Mouse (Mus musculus): ENCODE measurements around the gene Napa. TPM values are rescaled to one million over a fixed set of nuclear protein-coding genes. Genes with fewer than 3 reads are reported as not detected.

The Napa gene
- polyA plus RNA-seq, 1 experiment = 161 TPM

DNA sequence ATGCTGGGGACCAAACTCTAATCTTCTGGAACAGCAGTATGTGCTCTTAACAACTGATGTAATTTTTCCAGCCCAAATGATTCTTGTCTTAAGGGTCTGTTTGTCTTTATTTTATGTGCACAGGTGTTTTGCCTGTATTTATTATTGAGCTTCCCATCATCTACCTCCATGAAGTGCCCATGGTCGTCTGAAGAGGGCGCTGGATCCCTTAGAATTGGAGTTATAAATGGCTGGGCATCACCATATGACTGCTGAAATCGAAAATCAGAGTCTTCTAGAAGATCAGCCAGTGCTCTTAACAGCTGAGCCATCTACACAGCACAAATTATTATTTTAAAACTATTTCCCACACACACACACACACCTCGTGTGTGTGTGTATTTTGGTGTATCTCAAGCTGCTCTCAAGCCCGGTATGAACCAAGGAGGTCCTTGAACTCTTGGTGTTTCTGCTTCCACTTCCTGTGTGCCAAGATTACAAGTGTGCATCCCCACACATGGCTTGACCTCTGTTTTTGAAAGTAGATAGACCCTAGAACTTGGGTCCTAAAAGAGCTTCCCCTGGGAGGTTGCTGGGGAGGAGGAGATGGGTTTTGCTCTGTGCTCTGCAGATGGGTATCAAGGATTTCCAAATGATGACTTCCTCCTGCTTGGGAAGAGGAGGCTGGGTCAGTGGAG is 41.7 kb upstream of the Napa start:
- peaks cover 4% of the 10 kb centered on the region for H3K9me3 ChIP-seq
- no peaks in the 10 kb centered on the region for H3K27me3 ChIP-seq (replicated peaks)
- peaks cover 53% of the 10 kb centered on the region for H3K4me1 ChIP-seq
- H3K36me3 ChIP-seq (replicated peaks; ENCODE audit: low read length) = no peaks in the 10 kb centered on the region
- no peak for TF ChIP-seq GATA1 (IDR thresholded peaks at IDR 0.05; ENCODE audit: borderline replicate concordance, low read length)
- no peak for TF ChIP-seq FLI1 (IDR thresholded peaks at IDR 0.05; ENCODE audit: low read length)
- H3K4me3 ChIP-seq (replicated peaks) = peak overlapping the region; percentile 36

DNA sequence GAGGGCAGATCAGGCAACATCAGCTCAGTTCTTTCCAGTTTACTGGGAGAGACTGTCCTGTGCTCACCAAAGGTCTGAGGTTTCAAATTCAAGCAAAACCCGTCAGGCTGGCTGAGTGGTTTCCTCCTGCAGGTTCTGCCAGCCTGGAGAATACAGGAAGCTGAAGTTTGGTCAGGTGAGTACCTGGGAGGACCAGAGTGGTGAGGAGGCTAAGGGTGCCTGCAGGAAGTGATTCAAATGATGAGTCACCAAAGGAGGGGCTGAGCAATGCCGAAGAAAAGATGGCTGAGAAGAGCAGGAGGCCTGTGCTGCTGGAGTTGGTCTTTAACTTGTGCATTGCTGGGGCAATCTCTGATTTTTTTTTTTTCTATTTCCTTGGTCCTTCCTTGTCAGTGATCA is 41.1 kb upstream of the Napa start:
- Histone ChIP-seq H3K4me3 (replicated peaks) (peak overlapping the region; percentile 36), H3K4me1 (peaks cover 50% of the 10 kb centered on the region)
- TF ChIP-seq GATA1 (IDR thresholded peaks at IDR 0.05; ENCODE audit: borderline replicate concordance, low read length) (no peak), FLI1 (IDR thresholded peaks at IDR 0.05; ENCODE audit: low read length) (no peak)

DNA sequence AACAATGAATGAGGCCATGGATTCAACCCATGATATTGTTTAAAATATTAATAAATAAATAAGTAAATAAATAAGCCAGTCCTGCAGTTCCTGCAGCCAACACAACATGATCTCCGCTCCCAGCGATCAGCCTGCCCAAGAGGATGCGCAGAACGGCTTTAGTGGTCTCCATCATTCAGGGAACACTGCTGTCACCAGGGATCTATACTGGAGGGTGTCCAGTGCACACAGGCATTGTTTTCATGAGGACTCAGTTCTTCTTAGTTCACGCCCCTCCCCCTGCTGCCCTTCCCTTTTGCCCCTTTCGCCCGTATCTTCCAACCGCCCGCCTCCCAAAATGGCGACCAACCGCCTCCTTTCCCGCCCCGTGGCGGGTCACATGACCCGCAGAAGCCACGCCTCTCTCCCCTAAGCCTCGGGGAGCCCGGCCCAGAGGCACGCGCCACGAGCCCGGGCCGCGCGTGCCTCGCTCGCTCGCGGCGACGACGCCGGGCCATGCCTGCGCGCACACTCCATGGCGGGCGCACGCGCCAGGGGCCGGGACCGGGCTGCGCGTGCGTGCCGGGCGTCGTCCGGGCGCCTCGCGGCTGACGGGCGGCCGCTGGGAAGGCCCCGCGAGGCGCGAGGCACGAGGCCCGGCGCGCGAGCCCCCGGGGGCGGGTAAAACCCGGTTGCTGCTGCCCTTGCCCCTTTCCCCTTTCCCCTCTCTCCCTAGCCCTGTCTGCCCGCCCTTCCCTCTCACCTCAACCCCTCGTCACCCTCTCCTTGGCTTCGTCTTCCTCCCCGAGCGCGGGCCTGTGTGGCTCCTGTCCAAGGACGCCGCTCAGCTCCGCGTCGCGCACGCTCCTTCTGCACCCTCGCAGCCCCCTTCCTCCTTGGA is 36.8 kb upstream of the Napa start, which contains the start of gene Zfp541:
Gene Zfp541 (plus strand): TSS at position 596 of the 880 bp plus-strand sequence.
- Histone ChIP-seq H3K9me3 (peaks cover 12% of the 10 kb centered on the region), H3K4me3 (replicated peaks) (no peak within 1 kb of the TSS), H3K36me3 (replicated peaks; ENCODE audit: low read length) (no peaks in the 10 kb centered on the region), H3K4me1 (peaks cover 19% of the 10 kb centered on the region), H3K27me3 (replicated peaks) (no peaks in the 10 kb centered on the region)
- TF ChIP-seq FLI1 (IDR thresholded peaks at IDR 0.05; ENCODE audit: low read length) = no peak
- no peak for TF ChIP-seq GATA1 (IDR thresholded peaks at IDR 0.05; ENCODE audit: borderline replicate concordance, low read length)

More for the DNA sequence above, 41.1 kb upstream of the Napa start:
- H3K9me3 ChIP-seq = peaks cover 9% of the 10 kb centered on the region
- H3K27me3 ChIP-seq (replicated peaks) = no peaks in the 10 kb centered on the region
- no peaks in the 10 kb centered on the region for H3K36me3 ChIP-seq (replicated peaks; ENCODE audit: low read length)

DNA sequence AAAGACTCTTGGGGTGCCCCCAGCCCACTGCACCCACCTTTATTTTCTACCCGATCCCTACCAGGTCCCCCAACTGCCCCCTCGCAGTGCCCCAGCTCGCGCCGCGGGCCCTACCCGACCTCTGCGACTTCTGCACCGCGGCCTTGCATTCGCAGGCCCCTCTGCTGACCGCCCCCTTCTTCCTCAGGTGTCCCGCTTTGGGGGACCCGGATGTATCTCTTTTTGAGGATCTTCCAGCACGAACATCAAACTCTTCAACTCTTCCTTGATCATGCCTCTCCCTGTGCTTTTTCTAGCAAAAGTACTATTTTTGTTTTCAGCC is 36.2 kb upstream of the Napa start:
- H3K4me3 ChIP-seq (replicated peaks) = no peak overlapping the region
- H3K36me3 ChIP-seq (replicated peaks; ENCODE audit: low read length) = no peaks in the 10 kb centered on the region
- H3K9me3 ChIP-seq = peaks cover 12% of the 10 kb centered on the region
- no peaks in the 10 kb centered on the region for H3K27me3 ChIP-seq (replicated peaks)
- H3K4me1 ChIP-seq = peaks cover 13% of the 10 kb centered on the region
- TF ChIP-seq GATA1 (IDR thresholded peaks at IDR 0.05; ENCODE audit: borderline replicate concordance, low read length) (no peak), FLI1 (IDR thresholded peaks at IDR 0.05; ENCODE audit: low read length) (no peak)

DNA sequence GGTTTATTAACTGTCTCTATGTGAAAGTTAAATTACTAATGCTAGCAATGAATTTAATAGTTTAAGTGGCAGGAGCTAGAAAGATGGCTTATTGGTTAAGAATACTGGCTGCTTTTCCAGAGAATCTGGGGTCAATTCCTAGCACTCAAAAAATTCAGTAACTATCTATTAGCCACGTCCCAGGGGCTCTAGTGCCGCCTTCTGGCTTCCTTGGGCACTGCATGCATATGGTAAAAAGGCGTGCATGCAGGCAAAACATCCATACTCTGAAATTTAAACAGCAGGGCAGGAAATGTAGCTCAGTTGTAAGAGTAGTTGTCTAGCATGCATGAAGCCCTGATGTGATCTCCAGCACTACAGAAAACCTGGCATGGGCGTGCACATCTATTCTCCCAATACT is 34.8 kb upstream of the Napa start:
- Histone ChIP-seq H3K9me3 (peaks cover 12% of the 10 kb centered on the region), H3K27me3 (replicated peaks) (no peaks in the 10 kb centered on the region), H3K4me1 (no peaks in the 10 kb centered on the region), H3K36me3 (replicated peaks; ENCODE audit: low read length) (no peaks in the 10 kb centered on the region), H3K4me3 (replicated peaks) (no peak overlapping the region)
- no peak for TF ChIP-seq FLI1 (IDR thresholded peaks at IDR 0.05; ENCODE audit: low read length)
- TF ChIP-seq GATA1 (IDR thresholded peaks at IDR 0.05; ENCODE audit: borderline replicate concordance, low read length) = no peak

DNA sequence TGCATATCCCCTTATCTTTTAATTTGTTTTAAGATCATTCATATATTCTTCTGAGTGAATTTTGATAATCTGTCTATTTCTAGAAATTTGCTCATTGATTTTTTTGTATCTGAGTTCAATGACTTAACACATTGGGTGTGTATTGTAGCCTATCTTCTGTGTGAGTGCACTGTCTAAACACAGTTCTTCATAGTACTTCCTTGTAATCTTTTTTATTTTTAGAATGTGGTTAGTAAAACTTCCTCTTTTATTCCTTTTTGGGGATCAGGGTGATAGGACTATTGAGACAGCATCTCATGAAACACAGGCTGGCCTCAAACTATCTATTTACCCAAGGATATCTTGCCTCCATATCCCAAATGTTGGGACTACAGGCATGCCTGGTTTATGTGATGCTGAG is 27.4 kb upstream of the Napa start:
- Histone ChIP-seq H3K27me3 (replicated peaks) (no peaks in the 10 kb centered on the region), H3K9me3 (no peaks in the 10 kb centered on the region), H3K36me3 (replicated peaks; ENCODE audit: low read length) (no peaks in the 10 kb centered on the region), H3K4me1 (peaks cover 36% of the 10 kb centered on the region), H3K4me3 (replicated peaks) (no peak overlapping the region)
- no peak for TF ChIP-seq GATA1 (IDR thresholded peaks at IDR 0.05; ENCODE audit: borderline replicate concordance, low read length)
- no peak for TF ChIP-seq FLI1 (IDR thresholded peaks at IDR 0.05; ENCODE audit: low read length)

DNA sequence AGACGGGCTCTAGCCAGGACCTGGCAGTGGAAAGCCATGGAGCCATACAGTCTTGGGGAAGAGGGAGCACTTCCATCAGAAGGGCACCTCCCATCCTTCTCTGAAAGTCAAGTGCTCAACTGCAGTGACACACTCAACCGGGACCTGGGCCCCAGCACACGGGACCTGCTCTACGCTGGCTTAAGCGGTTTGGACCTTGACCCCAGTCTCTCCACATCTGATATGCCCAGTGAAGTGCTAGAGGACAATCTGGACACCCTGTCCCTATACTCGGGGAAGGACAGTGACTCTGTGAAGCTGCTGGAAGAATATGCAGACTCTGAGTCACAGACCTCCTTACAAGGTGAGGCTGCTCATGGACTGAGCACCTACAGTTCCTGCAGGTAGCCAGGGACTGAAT is 26.4 kb upstream of the Napa start:
- Histone ChIP-seq H3K36me3 (replicated peaks; ENCODE audit: low read length) (no peaks in the 10 kb centered on the region), H3K9me3 (no peaks in the 10 kb centered on the region), H3K4me1 (peaks cover 46% of the 10 kb centered on the region), H3K4me3 (replicated peaks) (no peak overlapping the region), H3K27me3 (replicated peaks) (peaks cover 4% of the 10 kb centered on the region)
- TF ChIP-seq FLI1 (IDR thresholded peaks at IDR 0.05; ENCODE audit: low read length) (no peak), GATA1 (IDR thresholded peaks at IDR 0.05; ENCODE audit: borderline replicate concordance, low read length) (no peak)

DNA sequence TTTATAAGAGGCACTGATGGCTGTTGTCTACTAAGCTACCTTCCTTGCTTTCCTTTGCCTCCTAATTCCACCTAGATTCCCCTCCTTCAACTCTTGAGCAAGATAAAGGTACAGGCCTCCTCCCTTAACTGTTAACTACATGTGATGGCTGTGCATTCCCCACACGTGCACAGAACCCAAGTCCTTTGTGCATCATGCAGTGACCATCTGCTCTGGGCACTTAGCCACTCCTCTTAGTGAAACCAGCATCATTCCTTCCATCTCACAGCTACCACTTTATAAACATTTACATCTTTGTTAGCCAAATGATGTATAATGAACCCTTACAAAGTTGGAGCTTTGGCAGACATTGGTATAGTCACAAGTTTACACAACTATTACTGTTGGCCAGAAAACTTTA is 18.3 kb upstream of the Napa start:
- TF ChIP-seq GATA1 (IDR thresholded peaks at IDR 0.05; ENCODE audit: borderline replicate concordance, low read length) (no peak), FLI1 (IDR thresholded peaks at IDR 0.05; ENCODE audit: low read length) (no peak)
- no peaks in the 10 kb centered on the region for H3K9me3 ChIP-seq
- peaks cover 39% of the 10 kb centered on the region for H3K27me3 ChIP-seq (replicated peaks)
- H3K4me1 ChIP-seq = peaks cover 38% of the 10 kb centered on the region
- no peak overlapping the region for H3K4me3 ChIP-seq (replicated peaks)
- no peaks in the 10 kb centered on the region for H3K36me3 ChIP-seq (replicated peaks; ENCODE audit: low read length)

DNA sequence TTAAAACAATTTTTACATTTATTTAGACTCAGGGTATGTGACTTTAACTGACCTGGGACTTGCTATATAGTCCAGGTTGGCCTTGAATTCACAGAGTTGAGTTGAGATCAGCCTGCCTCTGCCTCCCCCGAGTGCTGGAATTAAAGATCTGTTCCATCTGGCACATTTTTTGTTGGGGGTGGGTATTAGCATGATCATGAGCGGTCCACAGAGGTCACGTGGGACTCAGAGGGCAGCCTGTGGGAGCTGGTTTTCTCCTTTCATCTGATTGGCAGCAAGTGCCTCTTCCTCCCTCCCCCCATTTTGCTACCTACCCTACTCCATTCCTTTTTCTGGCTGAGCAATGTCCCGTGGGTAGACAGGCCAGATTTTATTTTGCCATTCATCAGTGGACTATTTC is 17.7 kb upstream of the Napa start:
- TF ChIP-seq GATA1 (IDR thresholded peaks at IDR 0.05; ENCODE audit: borderline replicate concordance, low read length) (no peak), FLI1 (IDR thresholded peaks at IDR 0.05; ENCODE audit: low read length) (no peak)
- H3K27me3 ChIP-seq (replicated peaks) = peaks cover 42% of the 10 kb centered on the region
- H3K36me3 ChIP-seq (replicated peaks; ENCODE audit: low read length) = no peaks in the 10 kb centered on the region
- no peak overlapping the region for H3K4me3 ChIP-seq (replicated peaks)
- H3K4me1 ChIP-seq = peaks cover 38% of the 10 kb centered on the region
- no peaks in the 10 kb centered on the region for H3K9me3 ChIP-seq

DNA sequence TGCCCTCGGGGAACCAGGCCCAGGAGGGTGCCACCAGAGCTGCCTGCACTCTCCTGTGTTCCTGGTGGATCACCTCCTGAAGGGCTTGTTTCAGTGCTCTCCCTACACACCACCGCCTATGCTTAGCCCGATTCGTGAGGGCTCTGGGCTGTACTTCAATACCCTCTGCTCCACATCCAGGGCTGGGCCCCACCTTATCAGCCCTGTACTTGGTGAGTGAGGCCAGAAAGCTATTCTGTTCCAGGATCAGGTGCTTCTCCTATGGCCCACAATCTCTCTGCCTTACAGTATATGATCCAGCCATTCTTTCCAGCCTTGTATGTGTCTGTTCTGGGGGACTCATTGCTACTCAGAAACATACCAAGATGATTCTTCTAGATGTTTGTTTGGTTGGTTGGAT is 14.9 kb upstream of the Napa start:
- H3K9me3 ChIP-seq = no peaks in the 10 kb centered on the region
- H3K36me3 ChIP-seq (replicated peaks; ENCODE audit: low read length) = no peaks in the 10 kb centered on the region
- no peak for TF ChIP-seq FLI1 (IDR thresholded peaks at IDR 0.05; ENCODE audit: low read length)
- TF ChIP-seq GATA1 (IDR thresholded peaks at IDR 0.05; ENCODE audit: borderline replicate concordance, low read length) = no peak
- peaks cover 14% of the 10 kb centered on the region for H3K4me1 ChIP-seq
- H3K27me3 ChIP-seq (replicated peaks) = peaks cover 42% of the 10 kb centered on the region
- H3K4me3 ChIP-seq (replicated peaks) = no peak overlapping the region

All from megakaryocyte, embryonic 14.5 days (primary cell).